Mouse (Mus musculus) erythroblast, embryonic 14.5 days (primary cell): ENCODE results near the gene Zc3hav1. TPM values are rescaled to one million over a fixed set of nuclear protein-coding genes. Genes with fewer than 3 reads are reported as not detected.
A peak's percentile ranks its signal among the peaks of the same experiment; 100 is the strongest.
"Not testable (repeated sequence)": the region's sequence is repeated elsewhere in the genome, so short reads cannot be mapped to it uniquely, and the experiment has no call there.

Source experiments
- H3K27me3 ChIP-seq: 2 replicates; pipeline ENCODE4 v1.6.1; 2012; ENCODE audit warnings: inconsistent platforms; ENCODE audit not compliant: control insufficient read depth
- H3K36me3 ChIP-seq: 2 replicates; pipeline ENCODE4 v1.6.1; 2012; ENCODE audit warnings: mild to moderate bottlenecking, inconsistent platforms; ENCODE audit not compliant: control insufficient read depth
- H3K4me1 ChIP-seq: 2 replicates; pipeline ENCODE4 v1.6.1; 2012; ENCODE audit warnings: inconsistent platforms; ENCODE audit not compliant: control insufficient read depth
- H3K4me3 ChIP-seq: replicated peaks from 2 replicates; pipeline ENCODE3; 2012; ENCODE audit warnings: moderate library complexity, mild to moderate bottlenecking, inconsistent platforms
- H3K9me3 ChIP-seq: 2 replicates; pipeline ENCODE4 v1.6.1; 2012; ENCODE audit warnings: low read length, inconsistent platforms, mixed read lengths; ENCODE audit not compliant: control insufficient read depth
- GATA1 ChIP-seq: IDR thresholded peaks from 2 replicates; pipeline ENCODE4 v1.6.1; 2012; ENCODE audit warnings: low read length, inconsistent platforms, mixed read lengths
- TAL1 ChIP-seq: IDR thresholded peaks from 3 replicates; pipeline ENCODE4 v1.6.1; 2012; ENCODE audit warnings: low read length, inconsistent platforms, mixed read lengths
- polyA plus RNA-seq: library from polyadenylated mRNA; stranded (reverse); fragments of >175 nt; gene quantifications from 2 replicates; pipeline ENCODE4 v1.2.3, GENCODE M21; 2012

The Zc3hav1 gene
- polyA plus RNA-seq, 1 experiment = 3.3 TPM

- H3K9me3 ChIP-seq = peaks cover 2% of the 10 kb centered on the region
- peaks cover 51% of the 10 kb centered on the region for H3K4me1 ChIP-seq
- no peak overlapping the region for H3K4me3 ChIP-seq
- H3K36me3 ChIP-seq = no peaks in the 10 kb centered on the region
- no peak for TF ChIP-seq GATA1
- no peak for TF ChIP-seq TAL1
- no peaks in the 10 kb centered on the region for H3K27me3 ChIP-seq
These were observed 6.7 kb upstream of the Zc3hav1 start for GRCm38 (mm10) chr6:38361065-38361464.

DNA sequence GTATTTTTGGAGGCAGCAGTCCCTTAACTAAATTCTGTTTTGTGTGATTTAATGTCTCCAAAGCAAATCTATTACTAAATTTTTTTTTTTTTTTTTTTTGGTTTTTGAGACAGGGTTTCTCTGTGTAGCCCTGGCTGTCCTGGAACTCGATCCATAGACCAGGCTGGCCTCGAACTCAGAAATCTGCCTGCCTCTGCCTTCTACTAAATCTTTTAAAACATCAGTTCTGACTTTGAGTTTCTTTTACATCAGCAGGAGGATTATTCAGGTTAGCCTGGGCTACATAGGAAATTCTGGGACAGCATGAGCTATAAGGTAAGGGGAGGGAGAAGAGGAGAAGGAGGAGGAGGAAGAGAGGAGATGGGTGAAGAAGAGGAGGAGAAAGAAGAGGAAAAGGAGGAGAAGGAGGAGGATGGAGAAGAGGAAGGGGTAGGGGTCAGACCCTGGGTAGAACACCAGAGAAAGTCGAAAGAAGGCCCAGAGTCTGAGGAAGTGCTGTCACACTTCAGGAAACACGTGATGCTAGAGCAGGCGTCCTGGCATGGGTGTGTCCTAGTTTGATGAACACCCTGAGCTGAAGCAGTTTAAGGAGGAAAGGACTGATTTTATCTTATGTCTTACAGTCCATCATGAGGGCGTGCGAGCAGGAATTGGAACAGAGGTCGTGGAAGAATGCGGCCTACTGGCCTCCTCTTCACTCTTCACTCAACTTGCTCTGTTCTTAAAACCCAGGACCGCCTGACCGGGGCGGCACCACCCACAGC, 5.5 kb upstream of the Zc3hav1 start:
- H3K27me3 ChIP-seq = no peaks in the 10 kb centered on the region
- H3K4me3 ChIP-seq = peak overlapping the region; percentile 31
- peaks cover 62% of the 10 kb centered on the region for H3K4me1 ChIP-seq
- no peaks in the 10 kb centered on the region for H3K36me3 ChIP-seq
- peak; percentile 35; the same call in 1 of the 2 replicates for TF ChIP-seq GATA1
- no peak for TF ChIP-seq TAL1
- H3K9me3 ChIP-seq = no peaks in the 10 kb centered on the region

DNA sequence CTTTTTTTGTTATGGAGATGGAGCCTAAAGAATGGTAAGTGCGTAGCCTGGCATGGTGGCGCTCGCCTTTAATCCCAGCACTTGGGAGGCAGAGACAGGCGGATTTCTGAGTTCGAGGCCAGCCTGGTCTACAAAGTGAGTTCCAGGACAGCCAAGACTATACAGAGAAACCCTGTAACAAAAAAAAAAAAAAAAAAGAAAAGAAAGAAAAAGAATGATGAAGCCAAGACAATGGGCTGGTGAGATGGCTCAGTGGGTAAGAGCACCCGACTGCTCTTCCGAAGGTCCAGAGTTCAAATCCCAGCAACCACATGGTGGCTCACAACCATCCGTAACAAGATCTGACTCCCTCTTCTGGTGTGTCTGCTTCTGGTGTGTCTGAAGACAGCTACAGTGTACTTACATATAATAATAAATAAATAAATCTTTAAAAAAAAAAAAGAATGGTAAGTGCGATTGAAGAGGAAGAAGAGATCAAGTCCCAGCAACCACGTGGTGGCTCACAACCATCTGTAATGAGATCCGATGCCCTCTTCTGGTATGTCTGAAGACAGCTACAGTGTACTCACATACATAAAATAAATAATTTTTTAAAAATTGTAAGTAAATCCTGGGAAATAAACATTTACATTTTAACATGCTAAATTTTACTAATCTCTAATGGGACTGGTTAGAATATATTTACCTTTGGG, 4.8 kb upstream of the Zc3hav1 start:
- H3K4me3 ChIP-seq, H3K36me3 ChIP-seq, H3K9me3 ChIP-seq, H3K27me3 ChIP-seq: not testable (repeated sequence)
- H3K4me1 ChIP-seq = peaks cover 65% of the 10 kb centered on the region

DNA sequence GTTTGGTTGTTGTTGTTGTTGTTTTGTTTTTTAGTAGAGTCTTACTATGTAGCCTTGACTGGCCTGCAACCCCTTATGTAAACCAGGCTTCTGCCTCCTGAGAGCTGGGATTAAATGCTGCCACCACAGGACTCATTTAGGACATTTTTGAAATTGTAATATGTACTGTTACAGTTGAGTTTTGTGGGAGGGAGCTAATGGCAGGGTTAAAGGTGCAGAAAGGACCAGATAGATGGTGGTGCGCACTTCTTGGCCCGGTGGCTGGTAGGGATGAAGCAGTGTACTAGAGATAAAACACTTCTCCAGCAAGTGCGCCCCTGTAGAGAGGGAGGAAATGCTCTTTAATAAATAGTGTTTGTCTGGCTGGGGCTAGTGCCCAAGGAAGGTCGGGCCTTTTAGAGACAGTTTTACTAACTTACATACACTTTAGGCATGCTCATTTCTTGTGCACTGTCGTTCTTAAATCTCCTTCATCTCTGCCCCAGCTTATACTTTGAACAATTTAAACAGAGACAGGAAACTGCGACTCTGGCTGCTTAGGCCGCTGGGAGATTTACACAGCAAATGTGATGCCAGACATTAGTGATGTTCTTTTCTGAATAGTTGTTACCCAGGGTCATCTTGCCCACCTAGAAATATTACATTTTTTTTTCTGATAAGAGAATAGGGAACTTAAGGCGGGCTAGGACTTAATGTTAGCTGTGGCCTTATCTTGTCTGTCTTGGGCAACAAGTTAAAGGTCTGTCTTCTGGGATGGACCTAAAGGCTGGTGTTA, 4.0 kb upstream of the Zc3hav1 start:
- TF ChIP-seq GATA1 (no peak), TAL1 (no peak)
- no peaks in the 10 kb centered on the region for H3K9me3 ChIP-seq
- peaks cover 3% of the 10 kb centered on the region for H3K36me3 ChIP-seq
- no peaks in the 10 kb centered on the region for H3K27me3 ChIP-seq
- peaks cover 64% of the 10 kb centered on the region for H3K4me1 ChIP-seq
- H3K4me3 ChIP-seq = no peak overlapping the region

GRCm38 (mm10) chr6:38357603-38358252, 3.3 kb upstream of the Zc3hav1 start:
- no peak overlapping the region for H3K4me3 ChIP-seq
- peaks cover 10% of the 10 kb centered on the region for H3K36me3 ChIP-seq
- TF ChIP-seq TAL1 (no peak), GATA1 (no peak)
- peaks cover 62% of the 10 kb centered on the region for H3K4me1 ChIP-seq
- H3K27me3 ChIP-seq = no peaks in the 10 kb centered on the region
- H3K9me3 ChIP-seq = no peaks in the 10 kb centered on the region

DNA sequence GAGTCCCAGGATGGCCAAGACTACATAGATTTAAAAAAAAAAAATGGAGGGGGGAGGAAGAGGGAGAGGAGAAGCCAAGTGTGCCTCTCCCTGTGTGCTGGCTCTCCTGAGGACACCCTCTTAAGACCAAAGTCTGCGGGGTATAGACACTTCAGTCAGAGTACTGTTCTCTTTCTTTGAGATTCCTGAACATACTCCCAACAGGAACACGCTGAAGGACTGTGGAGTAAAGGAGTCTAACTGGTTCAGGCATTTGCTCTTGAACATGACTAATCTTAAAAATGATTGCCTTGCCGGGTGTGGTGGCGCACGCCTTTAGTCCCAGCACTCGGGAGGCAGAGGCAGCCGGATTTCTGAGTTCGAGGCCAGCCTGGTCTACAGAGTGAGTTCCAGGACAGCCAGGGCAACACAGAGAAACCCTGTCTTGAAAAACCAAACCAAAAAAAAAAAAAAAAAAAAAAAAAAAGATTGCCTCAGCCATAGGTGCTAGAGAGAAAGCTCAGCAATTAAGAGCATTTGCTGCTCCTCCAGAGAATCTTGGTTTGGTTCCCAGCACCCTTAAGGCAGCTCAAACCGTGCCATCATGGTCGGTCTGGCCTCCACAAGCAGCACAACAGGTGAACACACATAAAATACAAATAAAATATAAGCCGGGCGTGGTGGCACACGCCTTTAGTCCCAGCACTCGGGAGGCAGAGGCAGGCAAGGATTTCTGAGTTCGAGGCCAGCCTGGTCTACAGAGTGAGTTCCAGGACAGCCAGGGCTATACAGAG, 2.4 kb upstream of the Zc3hav1 start:
- peaks cover 65% of the 10 kb centered on the region for H3K4me1 ChIP-seq
- H3K9me3 ChIP-seq, H3K27me3 ChIP-seq, H3K4me3 ChIP-seq: not testable (repeated sequence)
- peaks cover 19% of the 10 kb centered on the region for H3K36me3 ChIP-seq

DNA sequence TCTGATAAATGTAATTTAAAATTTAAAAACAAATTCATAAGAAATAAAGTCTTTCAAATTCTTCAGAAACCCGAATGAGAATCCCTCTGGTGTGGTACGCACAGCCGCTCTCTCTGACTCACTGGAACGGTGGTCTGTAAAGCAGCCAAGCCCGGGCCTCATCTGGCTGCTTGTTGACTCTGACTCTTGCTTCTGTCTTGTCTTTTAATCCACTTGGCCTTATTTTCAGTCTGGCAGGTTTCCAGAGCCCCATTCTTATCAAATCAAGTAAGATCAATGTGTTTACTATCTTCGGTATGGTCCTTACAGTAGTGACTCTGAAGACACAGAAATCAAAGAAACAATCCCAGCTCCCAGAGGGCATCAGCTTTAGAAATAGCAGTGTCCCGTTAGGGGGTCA, 1.5 kb upstream of the Zc3hav1 start:
- TF ChIP-seq GATA1 (no peak), TAL1 (no peak)
- H3K36me3 ChIP-seq = peaks cover 29% of the 10 kb centered on the region
- no peaks in the 10 kb centered on the region for H3K27me3 ChIP-seq
- H3K9me3 ChIP-seq = no peaks in the 10 kb centered on the region
- H3K4me3 ChIP-seq = peak overlapping the region; percentile 91
- peaks cover 67% of the 10 kb centered on the region for H3K4me1 ChIP-seq

- Histone ChIP-seq H3K4me1 (peaks cover 67% of the 10 kb centered on the region), H3K36me3 (peaks cover 33% of the 10 kb centered on the region), H3K4me3 (peak overlapping the region; percentile 91), H3K9me3 (no peaks in the 10 kb centered on the region), H3K27me3 (no peaks in the 10 kb centered on the region)
- TF ChIP-seq TAL1 = no peak
- no peak for TF ChIP-seq GATA1
These were observed 986 bp upstream of the Zc3hav1 start for GRCm38 (mm10) chr6:38355354-38355823.
